Mouse (Mus musculus) lung, postnatal 14 days (tissue): ENCODE measurements around the gene Hmgcll1.
A peak's percentile ranks its signal among the peaks of the same experiment; 100 is the strongest.
"Not testable (repeated sequence)": the region's sequence is repeated elsewhere in the genome, so short reads cannot be mapped to it uniquely, and the experiment has no call there.

Experiments
- DNase-seq: peaks from one replicate; pipeline ENCODE4 v3.0.0; 2021

The Hmgcll1 gene

DNA sequence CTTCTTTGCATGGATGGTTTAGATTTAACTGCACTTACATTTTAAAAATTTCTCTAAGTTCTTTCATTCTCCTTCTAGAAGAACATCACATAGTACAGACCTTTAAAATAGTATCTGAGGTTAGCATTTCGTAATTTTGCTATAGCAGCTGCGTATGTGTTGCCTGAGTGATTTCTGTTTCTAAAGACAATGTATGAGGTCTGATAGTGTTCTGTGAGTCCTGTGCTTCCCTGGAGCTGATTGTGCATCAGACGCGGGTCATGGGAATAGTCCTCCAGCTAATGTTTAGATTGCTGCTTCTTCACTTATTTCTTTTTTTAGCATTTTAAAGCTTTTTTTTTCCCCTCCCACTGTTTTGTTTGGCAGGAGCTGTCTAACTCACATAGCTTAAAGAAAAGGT, 46.8 kb downstream of the Hmgcll1 start:
- DNase-seq = no peak

- no peak for DNase-seq
Measured at GRCm38 (mm10) chr9:76064164-76064563, 49.5 kb downstream of the Hmgcll1 start.

GRCm38 (mm10) chr9:76091561-76091960, 76.9 kb downstream of the Hmgcll1 start:
- peak; percentile 40 for DNase-seq

DNA sequence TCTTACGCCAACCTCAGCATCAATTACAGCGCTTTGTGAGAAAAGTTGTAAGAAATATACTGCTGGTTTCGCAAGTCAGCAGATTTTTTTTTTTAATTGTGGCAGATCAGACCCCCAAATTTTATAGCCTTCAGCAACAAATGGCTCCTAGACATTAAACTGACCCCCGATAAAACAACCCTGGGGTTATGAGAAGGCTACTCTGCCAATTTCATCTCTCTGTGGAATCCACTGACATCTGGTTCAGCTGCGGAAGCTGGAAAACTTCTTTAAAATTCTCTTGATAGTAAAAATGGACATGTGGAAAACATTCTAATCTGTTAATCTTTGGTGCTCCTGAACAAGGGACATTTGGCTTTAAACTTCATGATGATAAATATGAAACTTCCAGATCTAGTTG, 82.6 kb downstream of the Hmgcll1 start:
- DNase-seq = no peak

DNA sequence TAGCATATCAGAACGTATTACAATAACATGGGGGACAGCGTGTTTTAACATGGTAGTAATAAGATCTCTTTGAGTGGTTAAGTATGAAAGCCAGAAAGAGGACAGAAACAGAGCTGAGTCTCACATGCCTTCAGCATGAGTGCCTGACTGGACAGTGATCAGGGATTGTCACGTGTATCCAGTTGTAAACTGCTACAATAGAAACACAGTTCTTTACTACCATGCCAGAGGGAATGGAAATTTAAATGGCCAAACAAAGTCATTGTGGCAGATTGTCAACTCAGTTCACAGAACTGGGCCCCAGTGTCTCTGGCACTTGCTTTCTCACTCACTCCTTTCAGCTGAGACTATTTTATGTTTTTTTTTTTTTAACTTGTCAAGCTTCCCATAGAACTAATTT, 85.3 kb downstream of the Hmgcll1 start:
- peak; percentile 13 for DNase-seq

- not testable (repeated sequence) for DNase-seq
Measured at GRCm38 (mm10) chr9:76104416-76104815, 89.8 kb downstream of the Hmgcll1 start.

GRCm38 (mm10) chr9:76104846-76105245, 90.2 kb downstream of the Hmgcll1 start:
- DNase-seq = no peak

DNA sequence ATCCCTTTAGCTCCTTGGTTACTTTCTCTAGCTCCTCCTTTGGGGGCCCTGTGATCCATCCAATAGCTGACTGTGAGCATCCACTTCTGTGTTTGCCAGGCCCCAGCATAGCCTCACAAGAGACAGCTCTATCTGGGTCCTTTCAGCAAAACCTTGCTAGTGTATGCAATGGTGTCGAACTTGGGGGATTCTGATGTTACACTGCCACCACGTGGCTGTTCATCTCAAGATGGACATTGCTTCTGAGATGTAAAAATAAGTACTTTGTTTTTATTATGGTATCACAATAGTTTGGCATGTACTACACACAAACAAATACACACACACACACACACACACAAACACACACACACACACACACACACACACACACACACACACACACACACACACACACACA, 108.2 kb downstream of the Hmgcll1 start:
- DNase-seq = peak; percentile 73

GRCm38 (mm10) chr9:76124249-76124648, 109.6 kb downstream of the Hmgcll1 start:
- no peak for DNase-seq

DNA sequence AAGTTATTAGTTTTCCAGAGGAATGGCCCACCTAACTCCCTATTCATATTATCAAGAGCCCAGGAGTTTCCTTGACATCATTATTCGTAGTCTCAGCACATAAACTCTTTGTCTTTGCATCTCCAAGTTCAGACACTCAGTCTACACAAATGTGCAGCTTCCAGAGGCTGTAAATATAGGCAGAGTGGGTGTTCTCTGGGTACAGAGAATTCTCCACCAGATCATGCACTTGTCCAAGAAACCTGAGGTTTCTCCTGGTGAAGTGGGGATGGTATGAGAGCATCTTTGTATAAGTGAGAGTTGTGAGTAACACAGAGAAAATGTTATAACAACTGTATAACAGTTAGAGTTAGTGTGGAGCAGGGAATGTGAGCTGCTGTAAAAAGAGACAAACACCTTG, 114.7 kb downstream of the Hmgcll1 start:
- DNase-seq = no peak

GRCm38 (mm10) chr9:76134042-76134441, 119.4 kb downstream of the Hmgcll1 start:
- DNase-seq = no peak

GRCm38 (mm10) chr9:76138378-76139109, 123.9 kb downstream of the Hmgcll1 start:
- DNase-seq = peak; percentile 13

GRCm38 (mm10) chr9:76145593-76145992, 130.9 kb downstream of the Hmgcll1 start:
- DNase-seq = no peak

DNA sequence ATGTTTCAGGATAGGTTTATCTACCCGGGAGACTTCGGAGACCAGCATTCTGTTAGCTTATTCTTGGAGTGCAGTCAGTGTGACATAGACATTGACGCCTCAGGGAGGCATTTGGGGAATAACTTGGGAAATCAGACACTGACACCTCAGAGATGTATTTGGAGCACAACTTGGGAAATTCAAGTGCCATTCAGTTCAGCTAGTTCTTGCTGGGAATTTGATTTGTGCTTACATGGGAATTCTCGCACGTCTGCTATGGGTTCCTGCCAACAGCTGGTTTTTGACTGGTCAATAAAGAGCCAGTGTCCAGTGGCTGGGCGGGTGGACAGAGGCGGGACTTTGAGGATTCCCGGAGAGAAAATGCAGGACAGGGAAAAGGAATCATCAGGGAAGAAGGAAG, 147.8 kb downstream of the Hmgcll1 start:
- peak; percentile 17 for DNase-seq

DNA sequence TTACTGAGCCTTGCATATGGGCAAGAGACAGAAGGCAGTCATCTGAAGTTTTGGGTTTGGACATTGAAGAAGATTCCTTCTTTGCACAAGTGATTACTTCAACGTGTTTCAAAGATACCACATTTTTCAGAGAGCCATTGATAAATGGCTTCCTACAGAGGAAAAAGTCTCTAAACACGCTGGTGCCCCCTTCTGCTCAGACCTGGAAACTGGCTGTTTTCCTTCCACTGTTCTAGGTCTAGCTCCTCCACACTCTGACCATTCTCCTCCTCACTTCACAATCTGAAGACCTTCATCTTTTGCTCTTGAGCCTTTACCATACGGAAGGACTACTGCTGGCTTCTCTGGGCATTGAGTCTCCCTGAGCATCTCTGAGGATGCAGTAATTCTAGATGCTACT, 153.7 kb downstream of the Hmgcll1 start:
- DNase-seq = peak; percentile 35

DNA sequence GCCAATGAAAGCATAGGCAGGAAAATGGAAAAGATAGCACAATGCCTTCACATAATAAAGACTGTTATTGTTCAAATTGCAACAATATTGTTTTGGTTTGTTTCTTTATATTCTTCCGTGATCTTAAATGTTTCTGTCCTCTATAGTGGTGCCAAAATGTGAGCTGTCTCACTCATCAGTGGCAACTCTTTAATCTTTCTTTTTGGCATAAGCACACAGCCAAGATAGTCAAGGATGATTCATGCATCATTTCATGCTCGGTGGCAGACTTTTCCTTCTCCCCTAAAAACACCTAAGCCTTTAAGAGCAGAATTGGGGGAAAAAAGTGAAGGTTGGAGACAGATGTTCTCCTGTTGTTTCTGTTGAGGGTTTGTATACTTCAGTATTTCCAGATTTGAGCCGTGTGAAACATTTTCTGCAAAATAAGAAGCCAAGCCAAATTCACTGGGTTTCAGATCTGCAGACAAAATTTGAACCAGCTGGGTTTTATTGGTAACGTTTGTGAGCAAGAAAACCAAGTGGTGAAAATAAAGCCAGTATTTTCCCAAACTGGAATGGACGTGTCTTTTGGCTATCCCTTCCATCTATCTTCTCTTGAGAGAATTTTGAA, 158.1 kb downstream of the Hmgcll1 start:
- DNase-seq = no peak

DNA sequence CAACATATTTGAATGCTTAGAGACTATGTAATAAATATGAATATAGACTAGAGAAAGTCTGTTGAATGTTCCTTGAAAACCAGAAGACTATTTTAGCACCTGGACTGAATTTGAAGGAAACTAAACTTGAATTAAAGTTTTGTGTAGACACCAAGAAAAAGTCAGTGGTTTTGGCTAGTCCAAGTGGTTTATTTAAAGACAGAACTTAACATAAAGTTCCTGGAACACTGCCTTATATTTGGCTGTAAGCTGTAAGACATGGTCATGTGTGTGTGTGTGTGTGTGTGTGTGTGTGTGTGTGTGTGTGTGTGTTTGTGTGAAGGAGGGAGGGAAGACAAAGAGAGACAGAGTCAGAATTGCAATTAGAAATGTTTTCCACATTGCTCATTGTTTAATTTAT, 164.6 kb downstream of the Hmgcll1 start:
- DNase-seq = no peak
